ENCODE assay signal across 25 mouse cellular contexts in genomic region chr19:10157725-10158124, GRCm38 (mm10).
"Had no signal": no experiment of that assay in that cellular context is flagged by ENCODE, and none has a peak within 500 bp of the region (broad histone marks: within the 10 kb centered on the region; RNA-seq: fewer than 3 reads in every experiment).

No protein-coding gene starts in this region.

- DNase-seq: gastrocnemius, adult 2 months; gastrocnemius, postnatal 10 days; gastrocnemius, postnatal 25 days; heart, adult 2 months; heart, postnatal 4 days; kidney, adult 18-20 months; kidney, adult 8-10 months; kidney, postnatal 10 days; kidney, postnatal 25 days; layer of hippocampus, adult 9-11 months; layer of hippocampus, postnatal 36 days; left cerebral cortex, postnatal 4 days had no signal

- H3K4me1 ChIP-seq: heart, embryonic 13.5 days; heart, embryonic 15.5 days; hindbrain, embryonic 10.5 days; hindbrain, embryonic 12.5 days; limb, embryonic 13.5 days; limb, embryonic 15.5 days; liver, embryonic 12.5 days had no signal

- H3K27ac ChIP-seq: gastrocnemius, adult 2 months; heart, adult 2 months; heart, embryonic 13.5 days; heart, embryonic 15.5 days; hindbrain, embryonic 10.5 days; hindbrain, embryonic 12.5 days; hindbrain, embryonic 14.5 days; limb, embryonic 13.5 days; limb, embryonic 15.5 days; liver, embryonic 12.5 days; liver, embryonic 14.5 days had no signal

- H3K9ac ChIP-seq: heart, embryonic 13.5 days; heart, embryonic 15.5 days; hindbrain, embryonic 12.5 days; hindbrain, embryonic 14.5 days; limb, embryonic 13.5 days; limb, embryonic 15.5 days; liver, embryonic 12.5 days; liver, embryonic 14.5 days had no signal

- H3K36me3 ChIP-seq: heart, embryonic 13.5 days; heart, embryonic 15.5 days; hindbrain, embryonic 10.5 days; hindbrain, embryonic 12.5 days; limb, embryonic 13.5 days; limb, embryonic 15.5 days; liver, embryonic 12.5 days had no signal

- H3K4me3 ChIP-seq: gastrocnemius, adult 2 months; heart, adult 2 months; heart, embryonic 13.5 days; heart, embryonic 15.5 days; hindbrain, embryonic 10.5 days; hindbrain, embryonic 12.5 days; limb, embryonic 13.5 days; limb, embryonic 15.5 days; liver, embryonic 12.5 days had no signal

- H3K9me3 ChIP-seq: heart, embryonic 13.5 days; heart, embryonic 15.5 days; hindbrain, embryonic 12.5 days; limb, embryonic 15.5 days; liver, embryonic 12.5 days had no signal

- ATAC-seq: hindbrain, embryonic 16.5 days; inflammation-experienced regulatory T-cells, adult 6 months; intestine, postnatal 0 days; liver, embryonic 12.5 days had no signal

- H3K4me2 ChIP-seq: heart, embryonic 11.5 days; heart, embryonic 13.5 days; heart, embryonic 15.5 days; hindbrain, embryonic 12.5 days; hindbrain, embryonic 14.5 days; limb, embryonic 13.5 days; limb, embryonic 15.5 days; liver, embryonic 12.5 days had no signal

- H3K27me3 ChIP-seq: heart, embryonic 13.5 days; heart, embryonic 15.5 days; hindbrain, embryonic 12.5 days; limb, embryonic 13.5 days; limb, embryonic 15.5 days; liver, embryonic 12.5 days had no signal
